Comparison of ENCODE assay signal across 25 mouse cellular contexts in genomic region chr13:76302056-76302455, GRCm38 (mm10). TPM values are rescaled to one million over a fixed set of nuclear protein-coding genes. Genes with fewer than 3 reads are reported as not detected.
DNase-seq lines count a peak whose midpoint lies in the region; ATAC-seq and TF ChIP-seq lines count a peak whose summit lies in the region.
"Had no signal": no experiment of that assay in that cellular context is flagged by ENCODE, and none has a peak within 500 bp of the region (broad histone marks: within the 10 kb centered on the region; RNA-seq: fewer than 3 reads in every experiment).

No protein-coding gene starts in this region.

- H3K9ac ChIP-seq in intestine, embryonic 15.5 days = no peak overlapping the region
- H3K9ac ChIP-seq: embryonic facial prominence, embryonic 13.5 days; hindbrain, embryonic 12.5 days; limb, embryonic 12.5 days; liver, embryonic 13.5 days; midbrain, embryonic 15.5 days; stomach, embryonic 15.5 days had no signal

- WGBS in intestine, embryonic 15.5 days = 77% methylated on average over 2 of the region's 2 CpGs

- H3K4me3 ChIP-seq in layer of hippocampus, adult 2 months = no peak overlapping the region
- no peak overlapping the region for H3K4me3 ChIP-seq in intestine, embryonic 15.5 days (replicated peaks)
- H3K4me3 ChIP-seq: embryonic facial prominence, embryonic 13.5 days; hindbrain, embryonic 12.5 days; limb, embryonic 12.5 days; liver, embryonic 13.5 days; midbrain, embryonic 15.5 days; stomach, embryonic 15.5 days had no signal

- no peak overlapping the region for H3K4me2 ChIP-seq in intestine, embryonic 15.5 days (replicated peaks)
- H3K4me2 ChIP-seq: embryonic facial prominence, embryonic 13.5 days; hindbrain, embryonic 12.5 days; limb, embryonic 12.5 days; liver, embryonic 13.5 days; midbrain, embryonic 15.5 days; stomach, embryonic 15.5 days had no signal

- H3K27ac ChIP-seq in layer of hippocampus, adult 2 months = peak overlapping the region; percentile 57
- H3K27ac ChIP-seq in intestine, embryonic 15.5 days = no peak overlapping the region
- H3K27ac ChIP-seq: embryonic facial prominence, embryonic 13.5 days; hindbrain, embryonic 12.5 days; limb, embryonic 12.5 days; liver, embryonic 13.5 days; midbrain, embryonic 15.5 days; stomach, embryonic 15.5 days had no signal

- no peaks in the 10 kb centered on the region for H3K36me3 ChIP-seq in intestine, embryonic 15.5 days
- H3K36me3 ChIP-seq: embryonic facial prominence, embryonic 13.5 days; hindbrain, embryonic 12.5 days; limb, embryonic 12.5 days; liver, embryonic 13.5 days; midbrain, embryonic 15.5 days; stomach, embryonic 15.5 days had no signal

- H3K4me1 ChIP-seq in intestine, embryonic 15.5 days (replicated peaks) = no peaks in the 10 kb centered on the region
- H3K4me1 ChIP-seq: embryonic facial prominence, embryonic 13.5 days; hindbrain, embryonic 12.5 days; limb, embryonic 12.5 days; liver, embryonic 13.5 days; midbrain, embryonic 15.5 days; stomach, embryonic 15.5 days had no signal

- peak in 1 of 2 experiments; percentile 7 for DNase-seq in layer of hippocampus, adult 2 months (ENCODE audit: low spot score in 2 of 2)
- no peak for DNase-seq in layer of hippocampus, adult 8-10 months (ENCODE audit: low spot score in 2 of 2)
- peak; percentile 4 for DNase-seq in adipocyte (ENCODE audit: low spot score)
- peak; percentile 68 for DNase-seq in cerebellum, adult 11 months
- DNase-seq in cerebellum, postnatal 14 days = peak; percentile 67 to 81
- no peak for DNase-seq in ovary, postnatal 14 days (ENCODE audit: low spot score)
- DNase-seq in B cell, adult 2 months = no peak
- DNase-seq: gastrocnemius, postnatal 25 days; liver, embryonic 13.5 days; thymus, postnatal 14 days had no signal

- no peaks in the 10 kb centered on the region for H3K27me3 ChIP-seq in intestine, embryonic 15.5 days (replicated peaks)
- H3K27me3 ChIP-seq: embryonic facial prominence, embryonic 13.5 days; hindbrain, embryonic 12.5 days; limb, embryonic 12.5 days; liver, embryonic 13.5 days; midbrain, embryonic 15.5 days; stomach, embryonic 15.5 days had no signal

- no peak for TF ChIP-seq CTCF in layer of hippocampus, adult 2 months (conservative IDR thresholded peaks at IDR 0.05)

- ATAC-seq in intestine, embryonic 15.5 days = no peak
- ATAC-seq: inflammation-experienced regulatory T-cells, adult 6 months; midbrain, embryonic 15.5 days had no signal

- no peaks in the 10 kb centered on the region for H3K9me3 ChIP-seq in intestine, embryonic 15.5 days
- H3K9me3 ChIP-seq: embryonic facial prominence, embryonic 13.5 days; hindbrain, embryonic 12.5 days; limb, embryonic 12.5 days; liver, embryonic 13.5 days; midbrain, embryonic 15.5 days; stomach, embryonic 15.5 days had no signal

RNA-seq across cellular contexts. Expression of gene Fam81b, which starts 2.8 kb away (rescaled TPM):
- total RNA-seq in layer of hippocampus, adult 2 months (2021) = under 1 TPM in 1 of 2 experiments, not detected in 1; 0.31 TPM
- total RNA-seq in layer of hippocampus, adult 8-10 months (2022) = not detected
- polyA plus RNA-seq in intestine, embryonic 15.5 days (2015; fragmentation: Nextera tagmentation; extraction: Ambion mirVana) = not detected in 2 replicates
- total RNA-seq: ES-E14; gastrocnemius, postnatal 25 days; left cerebral cortex, adult 8-10 months; megakaryocyte, adult 5-6 weeks; neutrophil, adult 5-6 weeks had no signal
- polyA plus RNA-seq: embryonic facial prominence, embryonic 13.5 days; heart, postnatal 0 days; inflammation-experienced regulatory T-cells, adult 6 months; kidney, embryonic 14.5 days; large intestine, adult 2 months; limb, embryonic 12.5 days; liver, embryonic 13.5 days; spleen, adult 2 months; stomach, embryonic 15.5 days had no signal

Comparison
In these comparisons a context has a peak if more than half of its experiments do, and no peak if none do; other contexts are left out.
1. DNase-seq: peak in adipocyte (single experiment), cerebellum, adult 11 months (single experiment) and cerebellum, postnatal 14 days (2 of 2); none in layer of hippocampus, adult 8-10 months (0 of 2), ovary, postnatal 14 days (single experiment) and B cell, adult 2 months (0 of 2).